Mouse (Mus musculus) heart, embryonic 13.5 days (tissue): ENCODE measurements around the gene Itpr1. TPM values are rescaled to one million over a fixed set of nuclear protein-coding genes. Genes with fewer than 3 reads are reported as not detected.
A peak's percentile ranks its signal among the peaks of the same experiment; 100 is the strongest.

Experiments
- ATAC-seq: fragments of 200-750 bp; cut with Nextera tagmentation; 2 replicates; pipeline ENCODE4 v1.8.0; 2017; ENCODE audit warnings: moderate TSS enrichment; ENCODE audit not compliant: insufficient number of reproducible peaks, low FRiP score, low TSS enrichment; ENCODE audit errors: extremely low read depth
- H3K27ac ChIP-seq: fragments of 300-500 bp; sonication (generic); replicated peaks from 2 replicates; pipeline ENCODE4 v1.5.1; 2015; ENCODE audit warnings: moderate library complexity, mild to moderate bottlenecking, inconsistent platforms
- H3K27me3 ChIP-seq: fragments of 300-500 bp; sonication (generic); replicated peaks from 2 replicates; pipeline ENCODE4 v1.6.1; 2015; ENCODE audit warnings: mild to moderate bottlenecking, inconsistent platforms
- H3K36me3 ChIP-seq: fragments of 300-500 bp; sonication (generic); 2 replicates; pipeline ENCODE4 v1.6.1; 2015; ENCODE audit warnings: mild to moderate bottlenecking, inconsistent platforms
- H3K4me1 ChIP-seq: fragments of 300-500 bp; sonication (generic); 2 replicates; pipeline ENCODE4 v1.6.1; 2015; ENCODE audit warnings: inconsistent platforms
- H3K4me2 ChIP-seq: fragments of 300-500 bp; sonication (generic); 2 replicates; pipeline ENCODE4 v1.6.1; 2015; ENCODE audit warnings: inconsistent platforms, mild to moderate bottlenecking, moderate library complexity
- H3K4me3 ChIP-seq: fragments of 300-500 bp; sonication (generic); 2 replicates; pipeline ENCODE4 v1.5.1; 2015; ENCODE audit warnings: moderate library complexity, mild to moderate bottlenecking, inconsistent platforms
- H3K9ac ChIP-seq: fragments of 300-500 bp; sonication (generic); 2 replicates; pipeline ENCODE4 v1.6.1; 2015; ENCODE audit warnings: inconsistent platforms, mild to moderate bottlenecking, moderate library complexity
- H3K9me3 ChIP-seq: fragments of 300-500 bp; sonication (generic); 2 replicates; pipeline ENCODE4 v1.6.1; 2016; ENCODE audit warnings: inconsistent platforms
- WGBS: fragments of 180-500 bp; shearing (Covaris S2); methylation state at CpG from one replicate; pipeline ENCODE4 v1.1.7; 2015; ENCODE audit warnings: mixed read lengths; 5-methylcytosine and 5-hydroxymethylcytosine counted together
- polyA plus RNA-seq: library from polyadenylated mRNA; unstranded; fragments of >200 nt; fragmentation: Nextera tagmentation; extraction: Ambion mirVana; gene quantifications from 2 replicates; pipeline ENCODE4 v1.2.1, GENCODE M21; 2015

Gene Itpr1
- polyA plus RNA-seq, 1 experiment from 2014 or later: 12.1 TPM

DNA sequence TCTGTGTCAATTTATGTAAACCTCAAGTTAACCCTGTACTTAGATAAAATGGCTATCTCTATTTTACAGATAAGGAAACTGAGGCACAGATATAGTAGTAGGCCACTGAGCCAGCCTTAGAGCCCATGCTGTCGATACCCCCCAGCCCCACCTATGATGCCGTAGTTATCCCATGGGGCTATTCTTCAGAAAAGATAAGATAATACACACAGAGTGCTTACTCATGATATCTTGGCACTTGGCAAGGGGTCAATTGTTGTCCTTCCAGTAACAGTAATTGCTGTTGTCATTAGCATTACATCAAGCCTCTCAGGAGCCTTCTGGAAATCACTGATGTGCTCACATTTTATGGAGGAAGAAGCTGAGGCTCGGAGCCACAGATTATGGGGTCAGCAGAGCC is 259.9 kb downstream of the Itpr1 start:
- ATAC-seq: no peak

DNA sequence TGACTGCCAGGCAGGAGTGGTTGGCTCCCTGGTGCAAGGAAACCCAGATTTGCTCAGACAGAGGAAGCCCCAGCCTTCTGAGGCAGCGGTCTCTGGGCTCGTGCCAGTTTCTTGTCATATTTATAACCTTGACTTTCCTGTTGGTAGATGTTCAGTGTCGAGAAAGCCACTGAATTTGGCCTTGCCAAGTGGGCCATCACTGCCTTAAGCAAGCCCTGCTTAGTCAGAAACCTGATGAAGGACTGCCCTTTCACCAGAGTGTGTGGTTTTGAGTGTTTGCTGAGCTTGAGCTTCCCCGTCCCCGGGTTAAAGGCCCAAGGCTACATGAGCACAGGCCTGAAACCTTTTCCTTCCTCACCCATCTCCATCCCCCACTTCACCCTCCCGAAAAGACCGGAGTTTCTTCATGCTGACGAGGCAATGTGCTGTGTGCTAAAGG is 263.9 kb downstream of the Itpr1 start:
- WGBS: 53% methylated on average over 8 of the region's 8 CpGs
- H3K9ac ChIP-seq: no peak overlapping the region
- no peak for ATAC-seq
- no peak overlapping the region for H3K4me3 ChIP-seq
- peaks cover 42% of the 10 kb centered on the region for H3K36me3 ChIP-seq
- peaks cover 20% of the 10 kb centered on the region for H3K4me1 ChIP-seq
- no peaks in the 10 kb centered on the region for H3K9me3 ChIP-seq
- no peaks in the 10 kb centered on the region for H3K27me3 ChIP-seq
- H3K4me2 ChIP-seq: no peak overlapping the region
- H3K27ac ChIP-seq: peak overlapping the region; percentile 49

More for the DNA sequence above, 259.9 kb downstream of the Itpr1 start:
- Histone ChIP-seq H3K27me3 (no peaks in the 10 kb centered on the region), H3K4me2 (no peak overlapping the region), H3K9ac (no peak overlapping the region), H3K36me3 (peaks cover 37% of the 10 kb centered on the region), H3K4me1 (peaks cover 38% of the 10 kb centered on the region), H3K27ac (no peak overlapping the region), H3K4me3 (no peak overlapping the region), H3K9me3 (no peaks in the 10 kb centered on the region)
- WGBS: 24% methylated on average over 3 of the region's 3 CpGs

DNA sequence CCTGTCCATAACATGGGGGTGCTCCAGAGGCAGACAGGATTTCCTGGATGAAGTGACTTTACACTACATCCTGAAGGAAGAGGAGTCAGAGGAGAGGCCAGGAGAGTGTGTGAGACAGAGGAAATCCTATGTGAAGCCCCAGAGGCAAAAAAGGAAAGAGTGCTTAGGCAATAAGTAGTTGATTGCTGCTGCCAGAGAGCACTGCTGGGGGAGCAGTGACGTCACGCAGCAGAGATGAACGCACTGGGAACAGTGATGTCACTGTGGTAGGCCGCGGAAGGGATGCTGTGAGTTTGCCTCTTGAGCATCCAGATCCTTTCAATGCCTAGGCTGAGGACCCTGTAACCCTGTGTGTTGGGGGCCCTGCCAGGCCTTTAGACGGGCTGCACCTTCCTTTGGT is 264.7 kb downstream of the Itpr1 start:
- Histone ChIP-seq H3K4me1 (peaks cover 19% of the 10 kb centered on the region), H3K4me3 (no peak overlapping the region), H3K27me3 (no peaks in the 10 kb centered on the region), H3K9me3 (no peaks in the 10 kb centered on the region), H3K27ac (no peak overlapping the region), H3K9ac (no peak overlapping the region), H3K4me2 (no peak overlapping the region), H3K36me3 (peaks cover 50% of the 10 kb centered on the region)
- 83% methylated on average over 6 of the region's 6 CpGs for WGBS
- ATAC-seq: no peak

DNA sequence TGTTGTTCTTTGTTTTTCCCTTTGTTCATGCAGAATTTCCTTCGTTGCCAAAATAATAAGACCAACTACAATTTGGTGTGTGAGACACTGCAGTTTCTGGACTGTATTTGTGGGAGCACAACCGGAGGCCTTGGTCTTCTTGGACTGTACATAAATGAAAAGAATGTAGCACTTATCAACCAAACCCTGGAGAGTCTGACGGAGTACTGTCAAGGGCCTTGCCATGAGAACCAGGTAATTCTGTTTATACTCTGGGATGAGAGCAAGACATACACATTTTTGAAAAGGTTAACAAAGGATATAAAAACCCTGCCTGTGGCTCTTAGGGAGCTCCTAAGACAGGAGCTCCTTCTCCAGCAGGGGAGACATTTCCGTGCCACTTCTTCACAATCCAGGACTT is 268.3 kb downstream of the Itpr1 start:
- 74% methylated on average over 4 of the region's 4 CpGs for WGBS
- H3K9me3 ChIP-seq: no peaks in the 10 kb centered on the region
- no peak overlapping the region for H3K4me2 ChIP-seq
- H3K9ac ChIP-seq: no peak overlapping the region
- no peak for ATAC-seq
- H3K27ac ChIP-seq: no peak overlapping the region
- H3K36me3 ChIP-seq: peaks cover 63% of the 10 kb centered on the region
- H3K27me3 ChIP-seq: no peaks in the 10 kb centered on the region
- H3K4me3 ChIP-seq: no peak overlapping the region
- peaks cover 15% of the 10 kb centered on the region for H3K4me1 ChIP-seq

DNA sequence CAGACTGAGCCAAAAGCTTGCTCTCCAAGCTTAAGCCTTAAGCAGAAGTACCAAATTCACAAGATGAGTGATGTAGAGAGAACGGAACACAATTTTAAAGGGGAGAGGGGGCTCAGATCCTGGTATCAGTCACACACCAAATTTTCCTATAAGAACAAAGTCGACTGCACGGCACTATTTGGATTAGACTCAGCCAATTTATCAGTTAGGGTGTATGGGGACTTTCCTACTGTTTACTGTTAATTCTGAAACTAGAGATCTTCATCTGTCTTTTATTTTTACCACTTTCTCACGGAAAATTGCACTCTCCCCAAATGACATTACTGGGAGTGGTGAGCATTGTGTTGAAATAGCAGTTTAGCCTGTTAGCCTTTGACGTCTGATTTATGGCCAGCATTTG is 269.6 kb downstream of the Itpr1 start:
- Histone ChIP-seq H3K4me1 (peaks cover 3% of the 10 kb centered on the region; the same call in 1 of the 2 replicates), H3K9ac (no peak overlapping the region), H3K36me3 (peaks cover 67% of the 10 kb centered on the region), H3K4me3 (no peak overlapping the region), H3K9me3 (no peaks in the 10 kb centered on the region), H3K27me3 (no peaks in the 10 kb centered on the region), H3K4me2 (no peak overlapping the region), H3K27ac (no peak overlapping the region)
- no peak for ATAC-seq
- WGBS: 86% methylated on average over 5 of the region's 5 CpGs

DNA sequence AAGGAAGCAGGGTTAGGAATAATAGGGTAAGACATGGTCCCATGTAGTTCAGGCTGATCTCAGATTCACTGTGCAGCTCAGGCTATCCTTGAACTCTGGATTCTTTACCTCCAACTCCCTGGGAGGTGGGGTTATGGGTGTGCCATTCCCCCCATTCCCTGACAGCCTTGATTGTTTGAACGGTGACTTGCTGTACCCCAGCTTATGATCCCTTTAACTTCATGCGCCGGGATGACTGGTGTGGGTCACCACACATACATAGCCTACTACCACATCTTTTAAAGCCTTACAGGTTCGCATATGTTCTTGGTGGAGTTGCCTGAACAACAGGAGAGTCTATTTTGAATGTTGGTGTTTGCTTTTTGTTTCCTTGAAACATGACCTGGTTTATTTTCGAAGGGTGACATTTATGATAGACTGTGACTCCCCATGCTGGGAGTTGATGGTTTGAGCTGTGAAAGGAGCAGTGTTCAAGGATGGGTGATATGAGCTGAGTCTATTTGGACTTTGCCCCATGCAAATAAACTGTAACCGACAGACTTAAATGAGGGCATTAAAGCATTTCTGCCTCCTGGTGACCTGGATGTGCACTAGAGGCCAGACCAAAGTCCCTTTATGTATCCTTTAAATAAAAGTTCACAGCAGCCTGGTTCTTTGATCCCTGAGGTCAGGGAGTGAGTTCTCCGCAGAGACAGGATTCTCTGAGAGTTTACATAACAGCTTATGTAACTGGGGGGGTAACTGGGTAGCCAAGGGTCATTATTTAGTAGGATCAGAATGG is 273.5 kb downstream of the Itpr1 start:
- Histone ChIP-seq H3K36me3 (peaks cover 91% of the 10 kb centered on the region), H3K9me3 (no peaks in the 10 kb centered on the region), H3K4me1 (0 out of 2 replicates have a peak, but pooled peaks cover under 1% of the 10 kb centered on the region), H3K4me3 (no peak overlapping the region), H3K9ac (no peak overlapping the region), H3K27me3 (no peaks in the 10 kb centered on the region), H3K4me2 (no peak overlapping the region), H3K27ac (no peak overlapping the region)
- no peak for ATAC-seq
- WGBS: 87% methylated on average over 7 of the region's 7 CpGs

DNA sequence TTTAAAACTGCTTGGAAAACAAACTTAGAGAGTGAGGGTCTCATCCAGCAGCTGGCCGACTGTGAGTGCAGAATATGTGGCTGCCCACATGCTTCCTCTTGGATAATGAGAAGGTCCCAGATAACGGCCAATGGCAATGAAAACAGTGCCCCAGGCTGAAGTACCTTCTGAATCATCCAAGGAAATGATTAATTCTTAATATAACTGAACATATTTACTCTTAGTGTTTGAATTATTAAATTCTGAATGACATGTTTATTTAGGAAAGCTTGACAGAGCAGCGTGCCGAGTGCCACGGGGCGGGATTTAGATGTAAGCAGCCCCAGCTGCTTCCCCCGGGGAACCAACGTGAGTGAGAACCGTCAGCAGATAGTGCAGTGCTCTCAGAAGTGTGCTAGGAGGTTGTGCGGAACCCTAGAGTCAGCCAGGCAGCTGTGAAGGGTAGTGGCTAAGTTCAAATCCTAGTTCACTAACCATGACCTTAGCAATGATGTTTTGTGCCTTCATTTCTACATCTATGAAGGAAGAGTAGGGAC is 274.5 kb downstream of the Itpr1 start:
- 58% methylated on average over 10 of the region's 10 CpGs for WGBS
- H3K36me3 ChIP-seq: peaks cover 84% of the 10 kb centered on the region
- H3K4me1 ChIP-seq: peaks cover 10% of the 10 kb centered on the region
- H3K27me3 ChIP-seq: no peaks in the 10 kb centered on the region
- no peak for ATAC-seq
- no peak overlapping the region for H3K4me2 ChIP-seq
- no peaks in the 10 kb centered on the region for H3K9me3 ChIP-seq
- H3K27ac ChIP-seq: no peak overlapping the region
- H3K4me3 ChIP-seq: no peak overlapping the region
- no peak overlapping the region for H3K9ac ChIP-seq

DNA sequence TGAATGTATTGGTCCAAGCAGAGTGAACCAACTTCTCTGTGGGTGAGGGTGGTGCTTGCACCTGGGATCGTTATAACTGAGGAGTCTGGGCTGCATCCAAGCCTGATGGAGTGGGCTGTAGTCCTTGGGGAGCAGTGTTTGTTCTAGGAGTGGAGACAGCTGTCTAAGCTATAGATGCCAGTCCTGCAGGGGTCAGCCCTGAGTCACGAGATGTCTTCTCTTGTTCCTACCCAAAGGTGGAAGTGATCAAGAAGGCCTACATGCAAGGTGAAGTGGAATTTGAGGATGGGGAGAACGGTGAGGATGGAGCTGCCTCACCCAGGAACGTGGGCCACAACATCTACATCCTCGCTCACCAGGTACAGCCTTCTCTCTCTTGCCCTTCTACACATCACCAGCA is 275.4 kb downstream of the Itpr1 start:
- Histone ChIP-seq H3K4me1 (peaks cover 15% of the 10 kb centered on the region), H3K9ac (no peak overlapping the region), H3K27me3 (no peaks in the 10 kb centered on the region), H3K36me3 (peaks cover 75% of the 10 kb centered on the region), H3K4me3 (no peak overlapping the region), H3K4me2 (no peak overlapping the region), H3K27ac (no peak overlapping the region), H3K9me3 (no peaks in the 10 kb centered on the region)
- no peak for ATAC-seq
- 79% methylated on average over 5 of the region's 5 CpGs for WGBS

DNA sequence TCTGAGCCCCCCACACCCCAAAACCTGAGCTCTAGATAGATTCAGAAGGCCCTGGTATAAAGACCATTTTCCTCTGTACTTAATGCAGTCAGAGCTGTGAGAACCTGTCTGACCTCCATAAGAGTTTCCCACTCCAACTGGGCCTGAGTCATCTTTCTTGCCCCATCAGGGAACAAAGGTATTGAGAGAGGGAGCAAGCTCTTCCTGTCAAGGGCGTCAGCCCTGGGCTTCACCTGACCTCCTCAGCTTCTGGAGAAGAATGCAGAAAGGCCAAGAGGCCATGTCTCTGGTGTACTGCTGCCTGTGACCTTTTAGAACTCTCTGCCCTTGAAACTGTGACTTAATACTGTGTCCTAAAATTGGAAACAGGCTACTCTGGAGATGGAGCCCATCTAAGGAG is 279.1 kb downstream of the Itpr1 start:
- peak overlapping the region; percentile 10; the same call in 1 of the 2 replicates for H3K27ac ChIP-seq
- peaks cover 15% of the 10 kb centered on the region for H3K4me1 ChIP-seq
- H3K4me2 ChIP-seq: no peak overlapping the region
- no peak for ATAC-seq
- no peaks in the 10 kb centered on the region for H3K9me3 ChIP-seq
- peaks cover 73% of the 10 kb centered on the region for H3K36me3 ChIP-seq
- no peak overlapping the region for H3K9ac ChIP-seq
- WGBS: 39% methylated on average over 1 of the region's 1 CpGs
- no peak overlapping the region for H3K4me3 ChIP-seq
- H3K27me3 ChIP-seq: no peaks in the 10 kb centered on the region

DNA sequence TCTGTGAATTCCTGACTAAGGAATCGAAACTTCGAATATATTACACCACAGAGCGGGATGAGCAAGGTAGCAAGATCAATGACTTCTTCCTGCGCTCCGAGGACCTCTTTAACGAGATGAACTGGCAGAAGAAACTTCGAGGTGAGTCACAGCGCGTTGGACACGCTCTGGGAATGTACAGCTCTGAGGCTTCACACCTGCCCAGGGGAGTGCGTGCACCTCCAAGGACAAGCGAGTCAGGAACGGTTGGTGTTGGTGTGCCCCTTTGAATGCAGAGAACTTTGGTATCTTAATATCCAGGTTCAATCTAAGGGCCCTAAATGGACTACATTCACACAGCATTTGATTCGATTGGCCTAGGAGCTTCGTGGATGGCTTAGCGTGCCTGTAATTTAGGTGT is 280.9 kb downstream of the Itpr1 start:
- peaks cover 15% of the 10 kb centered on the region for H3K4me1 ChIP-seq
- H3K27me3 ChIP-seq: no peaks in the 10 kb centered on the region
- no peak overlapping the region for H3K9ac ChIP-seq
- H3K36me3 ChIP-seq: peaks cover 73% of the 10 kb centered on the region
- no peaks in the 10 kb centered on the region for H3K9me3 ChIP-seq
- no peak overlapping the region for H3K27ac ChIP-seq
- no peak overlapping the region for H3K4me2 ChIP-seq
- ATAC-seq: no peak
- WGBS: 93% methylated on average over 16 of the region's 16 CpGs
- no peak overlapping the region for H3K4me3 ChIP-seq

DNA sequence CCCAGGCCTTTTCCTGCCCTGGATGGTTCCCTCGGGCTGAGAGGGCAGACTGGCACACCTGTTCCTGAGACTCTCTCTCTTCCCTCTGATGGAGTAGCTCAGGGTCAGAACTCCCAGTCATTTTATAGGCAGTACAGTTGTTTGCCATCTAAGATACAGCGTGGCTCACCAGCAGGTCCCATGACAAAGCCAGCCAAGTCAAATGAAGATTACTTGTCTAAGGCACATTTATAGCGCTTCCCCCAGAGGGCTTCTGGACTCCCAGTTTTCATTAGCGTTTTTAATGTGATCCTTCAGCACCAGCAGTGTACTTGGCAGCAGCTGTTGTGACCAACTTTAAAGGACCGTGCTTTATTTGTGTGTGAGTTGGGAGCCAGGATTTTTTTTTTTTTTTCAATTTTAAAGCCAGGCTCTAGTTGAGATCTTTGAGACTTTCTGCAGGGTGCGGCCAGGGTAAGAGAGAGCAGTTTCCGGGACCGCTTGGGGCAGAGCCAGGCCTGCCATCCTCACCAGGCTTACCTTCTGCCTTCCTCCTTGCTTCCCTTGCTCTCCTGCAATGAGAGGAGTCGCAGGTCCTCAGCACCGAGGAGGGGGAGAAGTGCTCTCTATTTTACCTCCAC is 281.4 kb downstream of the Itpr1 start:
- Histone ChIP-seq H3K9me3 (no peaks in the 10 kb centered on the region), H3K36me3 (peaks cover 73% of the 10 kb centered on the region), H3K4me2 (no peak overlapping the region), H3K27me3 (no peaks in the 10 kb centered on the region), H3K4me3 (no peak overlapping the region), H3K4me1 (peaks cover 15% of the 10 kb centered on the region), H3K27ac (no peak overlapping the region), H3K9ac (no peak overlapping the region)
- 73% methylated on average over 10 of the region's 10 CpGs for WGBS
- ATAC-seq: no peak
